Mouse (Mus musculus) ES-CJ7 (cell line): ENCODE measurements around the gene Slc9b2.

ENCODE experiments used
- DNase-seq: peaks from one replicate; pipeline ENCODE4 v3.0.0; 2011; ENCODE audit warnings: low read depth, low spot score

Slc9b2 gene

DNA sequence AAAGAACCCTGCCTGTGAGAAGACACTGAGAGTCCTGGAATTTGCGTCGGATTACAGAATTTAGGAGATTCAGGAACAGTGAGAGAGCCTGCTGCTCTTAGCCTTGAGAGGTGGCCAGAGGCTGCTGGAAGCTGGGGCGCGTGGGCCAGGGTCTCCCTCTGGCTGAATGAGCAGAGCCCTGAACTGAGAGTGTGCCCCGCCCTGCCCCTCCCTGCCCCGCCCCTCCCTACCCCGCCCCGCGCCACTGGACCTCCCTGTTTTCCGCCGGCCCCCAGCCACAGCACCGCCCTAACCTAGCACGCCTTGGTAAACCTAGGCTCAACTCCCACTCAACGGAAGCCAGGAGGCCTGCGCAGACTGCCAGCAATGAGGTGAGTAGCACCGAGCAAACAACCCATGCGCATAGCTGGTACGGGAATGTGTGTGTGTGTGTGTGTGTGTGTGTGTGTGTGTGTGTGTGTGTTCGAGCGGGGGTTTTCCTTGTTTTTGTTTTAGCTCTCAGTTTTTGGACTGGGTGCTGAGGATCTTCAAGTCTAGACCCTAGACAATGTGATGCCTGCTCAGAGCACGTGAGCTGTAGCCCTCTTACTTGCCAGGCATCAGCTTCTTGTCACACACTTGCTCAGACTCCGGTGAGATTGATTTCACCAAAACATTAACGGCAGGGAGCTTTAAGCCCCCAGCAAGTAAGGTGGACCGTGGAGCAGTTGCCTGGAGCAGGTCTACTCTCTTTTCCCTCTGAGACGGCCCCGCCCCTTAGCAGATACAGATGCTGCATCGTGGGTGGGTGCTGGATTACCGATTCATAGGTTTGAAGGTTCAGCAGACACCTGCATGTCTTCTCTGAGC, at the start of gene Slc9b2:
TSS of gene Slc9b2 (plus strand) at position 290 of the 849 bp plus-strand sequence.
- peak; percentile 59 for DNase-seq

DNA sequence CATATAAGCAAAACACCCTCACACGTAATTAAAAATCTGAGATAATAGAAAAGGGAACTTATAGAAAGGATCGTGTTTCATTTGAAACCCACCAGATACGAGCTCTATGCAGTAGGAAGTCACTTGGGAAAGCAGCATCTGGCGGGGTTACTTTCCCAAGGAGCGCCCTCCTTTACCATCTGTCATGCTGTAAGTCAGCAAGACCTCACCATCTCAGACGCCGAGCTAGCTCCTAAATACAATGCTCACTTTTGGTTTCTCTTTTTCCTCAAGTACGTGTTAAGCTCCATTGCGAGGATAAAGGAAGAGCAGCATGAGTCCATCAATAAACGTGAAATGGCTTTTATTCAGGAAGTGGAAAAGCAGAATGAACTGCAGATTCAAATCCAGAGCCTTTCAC, 48.6 kb upstream of the Slc9b2 start:
- no peak for DNase-seq

DNA sequence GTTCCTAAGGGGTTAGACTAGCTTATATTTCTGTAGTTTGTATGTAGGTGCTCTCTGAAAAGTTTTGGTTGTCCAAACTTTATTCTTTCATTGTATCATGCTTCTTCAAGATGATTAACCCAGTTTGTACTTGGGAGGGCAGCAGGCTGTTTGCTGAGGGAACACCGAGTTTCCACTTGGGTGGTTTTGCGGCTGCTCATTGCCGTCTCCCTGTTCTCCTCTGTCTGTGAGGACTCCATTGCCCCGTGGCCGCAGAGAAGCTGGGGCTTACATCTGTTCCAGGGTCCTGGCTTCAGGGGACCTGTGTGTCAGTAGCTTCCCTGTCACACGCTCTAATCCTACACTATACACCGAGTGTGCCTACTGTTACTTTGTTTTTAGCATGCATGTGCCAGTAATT, 47.3 kb upstream of the Slc9b2 start:
- no peak for DNase-seq

DNA sequence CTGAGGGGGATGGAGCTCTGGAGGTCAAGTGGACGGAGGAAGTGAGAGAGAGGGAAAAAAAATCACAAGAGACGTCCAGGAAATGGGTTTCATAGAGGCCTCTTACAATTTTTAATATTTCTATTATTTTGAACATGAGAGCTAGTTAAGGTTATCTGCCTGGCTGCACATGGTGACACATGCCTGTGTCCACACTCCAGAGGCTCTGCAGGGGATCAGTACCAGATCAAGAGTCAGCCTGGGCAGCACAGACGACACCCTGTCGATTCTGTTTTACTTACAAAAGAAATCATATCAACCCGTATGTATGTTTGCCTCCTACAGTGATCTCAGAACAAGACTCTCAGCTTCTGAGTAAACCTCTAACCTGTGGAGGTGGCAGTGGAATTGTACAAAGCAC, 38.9 kb upstream of the Slc9b2 start:
- DNase-seq, result no peak

DNA sequence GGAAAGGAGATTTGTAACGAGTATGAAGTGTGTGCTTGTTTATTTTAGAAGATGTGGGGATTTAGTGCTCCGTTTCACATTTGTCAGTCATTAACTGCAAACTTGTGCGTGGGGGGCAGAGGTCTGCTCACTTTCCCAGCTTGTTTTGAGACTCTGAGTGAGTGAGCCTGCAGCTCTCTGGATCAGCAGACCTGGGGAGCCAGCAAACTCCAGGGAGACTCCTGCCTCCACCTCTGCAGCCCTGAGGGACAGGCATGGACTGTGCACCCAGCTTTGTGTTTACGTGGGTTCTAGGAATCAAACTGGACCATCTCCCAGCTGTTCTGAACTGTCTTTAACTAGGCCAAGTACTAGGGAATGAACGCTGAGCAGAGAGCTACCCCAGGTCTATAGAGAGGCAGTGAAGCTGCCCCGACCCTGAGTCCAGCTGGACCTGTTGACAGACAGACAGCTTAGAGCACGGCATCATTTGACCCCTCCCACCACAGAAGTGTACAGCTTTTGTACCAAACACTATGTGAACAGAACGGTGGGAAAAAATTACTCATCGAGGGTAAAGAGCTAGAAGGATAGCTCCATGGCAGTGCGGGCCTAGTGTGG, 38.0 kb upstream of the Slc9b2 start:
- DNase-seq, result no peak

DNA sequence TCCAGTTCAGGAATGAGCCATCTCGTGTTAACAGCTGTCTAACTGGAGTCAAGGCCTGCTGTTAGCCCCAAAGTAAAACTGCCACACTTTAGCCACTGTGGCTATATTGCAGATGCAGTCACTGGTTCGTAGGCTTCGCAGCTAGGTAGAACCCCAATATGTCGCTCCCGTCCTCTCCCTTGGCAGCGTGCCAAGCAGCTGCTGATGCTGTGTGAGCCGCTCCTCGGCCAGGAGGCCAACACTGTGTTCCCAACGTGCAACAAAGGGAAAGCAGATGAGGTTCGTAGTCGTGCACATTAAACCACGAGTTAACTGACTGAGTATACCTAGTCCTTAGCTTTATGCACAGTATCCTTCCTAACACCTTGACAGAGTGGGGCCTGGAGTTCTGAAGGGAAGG, 34.9 kb upstream of the Slc9b2 start:
- no peak for DNase-seq

DNA sequence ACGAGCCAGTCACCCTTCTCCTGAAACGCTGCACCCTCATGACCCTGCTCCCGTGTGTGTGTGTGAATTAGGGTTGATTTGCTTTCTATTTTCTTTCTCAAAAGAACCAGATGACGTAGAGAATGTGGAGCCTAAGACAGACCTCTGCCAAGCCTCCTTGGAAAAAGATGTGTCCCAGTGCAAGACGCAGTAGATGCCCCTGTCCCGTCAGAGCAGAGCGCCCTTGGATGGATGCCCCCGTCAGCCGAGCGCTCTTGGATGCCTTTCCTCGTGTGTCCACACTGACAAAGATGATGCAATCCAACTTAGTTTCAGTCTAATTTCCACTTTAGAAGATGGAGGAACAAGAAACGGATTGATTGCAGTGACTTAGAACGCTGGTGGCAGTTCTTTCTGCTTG, 34.5 kb upstream of the Slc9b2 start:
- no peak for DNase-seq

DNA sequence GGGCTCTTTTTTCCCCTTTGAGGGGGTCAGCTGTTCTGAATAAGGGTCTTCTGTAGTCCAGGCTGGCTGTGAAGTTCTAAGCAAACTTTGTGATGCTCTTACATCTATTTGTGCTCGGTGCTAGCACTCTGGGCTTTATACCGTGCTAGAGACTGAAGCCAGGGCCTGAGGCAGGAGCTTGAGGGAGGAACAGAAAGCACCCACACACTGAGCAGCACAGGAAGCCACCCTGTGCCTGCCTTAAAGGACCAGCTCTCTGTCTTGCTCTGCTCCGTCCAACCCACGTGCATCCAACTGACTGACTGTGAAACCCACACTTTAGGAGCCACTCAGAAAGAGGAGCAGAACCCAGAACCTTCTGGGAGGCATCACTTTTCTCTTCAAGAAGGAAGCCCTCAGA, 27.3 kb upstream of the Slc9b2 start:
- DNase-seq, result no peak

DNA sequence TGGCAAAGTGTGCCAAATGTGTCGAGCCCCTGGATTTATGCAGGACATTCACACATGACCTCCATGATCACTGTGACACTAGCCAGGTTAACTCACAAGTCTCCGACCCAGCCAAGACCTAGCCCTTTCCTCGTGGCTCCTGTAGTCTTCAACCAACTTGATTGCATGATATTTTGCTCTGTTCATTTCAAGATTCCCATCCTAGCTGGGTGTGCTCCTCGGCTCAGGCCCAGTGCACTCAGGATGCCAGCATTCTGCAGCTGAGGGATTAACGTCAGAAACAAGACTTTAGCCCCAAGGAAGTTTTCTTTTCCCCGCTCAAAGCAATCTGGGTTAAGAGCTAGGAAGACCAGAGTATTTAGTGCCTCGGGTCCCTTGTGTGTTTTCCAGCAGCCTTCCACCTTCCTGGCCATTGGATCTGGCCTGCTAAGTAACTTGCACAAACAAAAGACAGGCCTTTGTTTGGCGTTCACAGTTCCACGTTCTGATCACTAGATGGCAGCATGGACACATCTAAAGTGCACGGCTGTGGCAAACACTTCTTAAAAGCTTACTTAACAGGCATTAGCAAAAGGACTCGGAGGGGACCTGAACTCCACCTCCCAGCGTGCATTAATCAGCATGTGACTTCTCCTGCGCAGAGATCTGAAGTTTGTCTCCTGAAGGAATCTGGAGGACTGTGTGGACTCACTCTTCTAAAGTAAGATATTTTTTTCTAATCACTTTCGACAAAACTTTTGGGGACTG, 26.7 kb upstream of the Slc9b2 start, which contains the start of gene Bdh2:
TSS of gene Bdh2 (plus strand) at position 553 of the 747 bp plus-strand sequence.
- DNase-seq, result peak; percentile 96

DNA sequence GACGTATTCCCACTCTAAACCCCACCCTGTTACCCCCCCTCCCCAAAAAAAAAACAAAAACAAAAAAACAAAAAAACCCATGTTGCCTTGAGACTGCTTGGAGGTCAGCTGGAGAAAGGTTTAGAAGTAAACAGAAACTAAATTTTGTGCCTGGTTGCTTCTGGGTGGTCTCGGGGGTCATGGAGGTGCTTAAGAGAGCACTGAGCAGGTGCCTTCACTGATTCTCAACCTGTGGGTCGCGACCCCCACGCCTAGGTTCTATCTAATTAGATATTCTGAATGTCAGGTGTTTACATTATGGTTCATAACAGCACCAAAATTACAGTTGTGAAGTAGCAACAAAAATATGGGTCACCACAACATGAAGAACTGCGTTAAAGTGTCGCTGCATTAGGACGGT, 25.8 kb upstream of the Slc9b2 start:
- peak; percentile 23 for DNase-seq

DNA sequence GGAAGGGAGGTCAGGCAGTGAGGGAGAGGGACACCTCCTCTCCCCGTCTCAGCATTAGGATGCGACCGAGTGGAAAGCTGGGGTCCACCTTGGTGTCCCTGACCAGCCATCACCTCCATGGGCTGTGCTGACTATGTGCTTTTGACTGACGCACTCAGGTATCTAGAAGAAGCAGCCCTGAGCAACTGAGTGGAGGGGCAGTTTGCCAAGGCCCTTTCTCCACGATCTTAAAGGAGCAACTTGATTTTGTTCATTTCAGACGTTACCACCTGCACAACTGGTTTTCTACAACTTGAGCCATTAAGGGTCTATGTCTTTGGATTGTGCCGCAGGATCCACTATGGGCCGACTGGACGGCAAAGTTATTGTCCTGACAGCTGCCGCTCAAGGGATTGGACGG, 22.2 kb upstream of the Slc9b2 start:
- no peak for DNase-seq

DNA sequence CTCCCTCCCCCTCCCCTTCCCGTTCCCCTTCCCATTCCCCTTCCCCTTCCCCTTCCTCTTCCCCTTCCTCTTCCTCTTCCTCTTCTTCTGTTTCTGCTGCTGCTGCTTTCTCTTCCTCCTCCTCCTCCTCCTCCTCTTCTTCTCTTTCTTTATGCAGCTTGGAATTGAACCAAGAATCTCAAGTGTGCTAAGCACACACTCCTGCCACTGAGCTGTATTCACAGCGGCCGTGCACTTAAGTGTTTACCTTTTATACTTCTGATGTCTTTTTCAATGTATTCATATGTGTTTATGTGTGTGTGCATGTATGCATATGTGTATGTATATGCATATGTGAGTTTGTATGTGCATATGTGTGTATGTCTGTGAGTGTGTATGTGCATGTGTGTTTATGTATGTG, 21.7 kb upstream of the Slc9b2 start:
- no peak for DNase-seq

DNA sequence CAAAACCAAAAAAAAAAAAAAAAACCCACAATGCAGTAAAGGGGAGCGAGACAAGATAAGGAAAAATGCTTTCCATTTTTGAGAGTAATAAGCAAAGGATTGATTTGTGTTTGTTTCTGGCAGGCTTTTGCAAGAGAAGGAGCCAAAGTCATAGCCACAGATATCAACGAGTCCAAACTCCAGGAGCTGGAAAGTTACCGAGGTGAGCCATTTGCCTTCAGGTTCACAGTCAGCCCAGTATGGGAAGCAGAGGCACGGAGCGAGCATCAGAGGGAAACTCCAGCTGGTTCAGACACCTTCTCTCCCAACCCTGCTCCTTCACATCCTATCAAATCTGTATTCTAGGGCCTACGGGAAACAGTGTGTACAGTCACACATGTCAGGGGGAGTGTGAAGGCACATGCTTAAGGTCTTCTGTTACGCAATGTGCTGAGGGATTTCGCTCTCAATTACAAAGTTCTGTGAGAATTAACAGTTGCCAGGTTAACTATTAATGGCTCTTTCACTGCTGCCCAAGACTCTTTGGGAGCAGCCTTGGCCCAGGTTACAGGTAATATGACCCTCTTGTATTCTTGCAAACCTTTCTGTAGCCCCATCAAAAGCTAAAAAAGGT, 19.3 kb upstream of the Slc9b2 start:
- no peak for DNase-seq

DNA sequence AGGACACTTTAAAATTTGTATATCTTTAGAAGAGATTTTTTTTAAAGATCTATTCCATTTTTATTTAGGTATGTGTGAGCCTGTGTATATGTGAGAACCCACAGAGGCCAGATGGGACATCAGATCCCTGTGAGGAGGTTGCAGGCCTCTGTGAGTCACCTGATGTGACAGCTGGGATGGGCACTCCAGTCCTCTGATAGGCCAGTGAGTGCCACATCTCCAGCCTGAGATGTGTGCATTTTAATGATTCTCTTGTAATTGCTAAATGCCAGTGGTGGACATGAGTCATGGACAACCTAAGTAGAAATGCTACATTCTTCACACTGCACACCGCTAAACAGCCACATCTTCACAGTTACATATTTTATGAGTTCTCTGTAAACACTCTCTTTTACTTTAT, 18.4 kb upstream of the Slc9b2 start:
- DNase-seq, result no peak

DNA sequence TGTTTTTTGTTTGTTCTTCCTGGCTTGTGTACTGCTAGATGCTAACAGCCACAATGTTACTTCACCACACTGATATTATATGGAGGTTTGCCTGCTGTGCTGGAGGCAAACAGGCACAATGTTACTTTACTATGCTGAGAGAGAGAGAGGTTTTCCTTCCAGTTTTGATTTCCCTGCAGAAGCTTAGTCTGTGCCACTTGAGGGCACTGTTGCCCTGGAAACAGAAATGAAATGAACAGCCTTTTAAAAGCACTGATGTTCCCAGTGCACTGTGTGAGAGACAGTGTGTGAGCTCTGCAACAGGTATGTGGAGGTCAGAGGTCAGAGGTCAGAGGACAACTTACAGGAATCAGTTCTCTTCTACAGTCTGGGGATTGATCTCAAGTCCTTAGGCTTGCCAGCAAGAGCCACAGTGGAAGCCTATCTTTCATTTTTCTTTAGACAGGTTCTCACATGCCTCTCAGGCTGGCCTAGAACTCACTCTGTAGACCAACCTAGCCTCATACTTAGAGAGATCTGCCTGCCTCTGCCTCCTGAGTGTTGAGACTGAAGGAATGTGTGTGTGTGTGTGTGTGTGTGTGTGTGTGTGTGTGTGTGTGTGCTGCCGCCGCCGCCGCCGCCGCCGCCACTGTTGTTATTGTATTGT, 17.1 kb upstream of the Slc9b2 start:
- peak; percentile 83 for DNase-seq

DNA sequence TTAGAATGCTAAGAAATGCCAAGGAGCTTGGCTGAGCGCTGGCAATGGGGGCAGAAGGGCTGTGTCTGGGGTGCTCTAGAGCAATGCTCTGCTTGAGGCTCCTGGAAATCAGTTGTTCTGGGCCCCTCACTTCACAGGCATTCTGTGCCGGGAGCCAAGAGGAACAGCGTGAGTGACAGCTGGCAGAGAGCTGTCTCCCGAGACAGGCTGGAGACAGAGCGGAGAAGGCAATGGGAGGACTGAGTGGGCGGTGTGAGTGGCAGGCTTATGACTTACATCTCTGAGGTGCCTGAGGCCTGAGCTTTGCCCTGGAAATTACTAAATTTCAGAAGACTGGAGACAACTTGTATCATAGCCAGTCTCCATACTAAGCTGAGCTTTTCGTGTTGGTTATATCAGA, 13.8 kb upstream of the Slc9b2 start:
- no peak for DNase-seq

DNA sequence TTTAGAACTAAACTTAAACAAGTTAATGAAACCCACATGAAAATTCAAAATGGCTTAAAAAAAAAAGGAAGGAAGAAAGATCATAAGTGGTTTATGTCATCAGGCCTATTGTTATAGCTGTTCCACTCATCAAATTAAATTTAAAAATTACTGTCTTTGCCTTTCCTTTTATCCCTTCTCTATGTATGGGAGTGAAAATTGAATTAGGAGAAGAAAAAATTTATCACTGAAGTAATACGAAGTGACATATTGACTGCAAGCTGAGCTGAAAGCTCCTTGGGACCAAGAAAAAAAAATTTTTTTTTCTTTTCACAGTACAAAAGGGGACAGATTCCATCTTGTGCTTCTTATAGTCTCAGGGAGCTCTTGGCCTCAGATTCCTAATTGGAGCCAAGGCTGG, 11.9 kb upstream of the Slc9b2 start:
- DNase-seq, result no peak

DNA sequence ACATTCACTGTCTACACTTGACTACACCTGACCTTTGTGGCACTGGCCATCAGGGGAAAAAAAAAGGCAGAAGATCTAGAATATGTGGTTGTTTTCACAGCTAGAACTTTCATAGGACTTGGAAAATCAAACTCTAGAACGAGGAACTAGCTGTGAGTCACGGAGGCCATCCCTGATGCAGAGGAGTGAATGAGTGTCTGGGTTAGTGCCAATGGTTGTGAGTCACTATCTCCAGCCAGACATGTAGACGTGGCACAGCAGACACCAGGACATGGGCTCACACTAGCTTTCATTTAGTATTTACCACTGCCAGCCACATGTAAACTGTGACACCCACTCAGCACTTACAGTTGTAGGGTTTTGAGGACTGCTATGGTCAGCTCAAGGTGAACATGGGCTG, 8.9 kb upstream of the Slc9b2 start:
- DNase-seq, result no peak

DNA sequence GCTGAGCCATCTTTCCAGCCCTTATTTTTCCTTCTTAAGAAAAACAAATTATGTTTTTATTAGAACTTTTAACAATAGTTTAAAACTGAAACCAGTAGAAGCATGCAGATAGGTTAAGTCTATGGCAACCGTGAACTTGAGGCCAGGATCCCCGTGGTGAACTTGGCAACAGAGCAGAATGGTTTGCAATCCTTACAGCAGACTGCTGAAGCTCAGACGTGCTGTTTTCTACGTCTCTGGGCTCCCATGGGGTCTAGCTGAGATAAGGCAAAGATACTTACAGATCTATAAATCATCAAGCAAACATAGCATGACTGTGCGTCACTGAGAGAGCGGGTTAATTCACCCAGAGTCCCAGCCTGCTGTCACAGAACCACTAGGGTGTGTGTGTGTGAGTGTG, 7.4 kb upstream of the Slc9b2 start:
- DNase-seq, result no peak

DNA sequence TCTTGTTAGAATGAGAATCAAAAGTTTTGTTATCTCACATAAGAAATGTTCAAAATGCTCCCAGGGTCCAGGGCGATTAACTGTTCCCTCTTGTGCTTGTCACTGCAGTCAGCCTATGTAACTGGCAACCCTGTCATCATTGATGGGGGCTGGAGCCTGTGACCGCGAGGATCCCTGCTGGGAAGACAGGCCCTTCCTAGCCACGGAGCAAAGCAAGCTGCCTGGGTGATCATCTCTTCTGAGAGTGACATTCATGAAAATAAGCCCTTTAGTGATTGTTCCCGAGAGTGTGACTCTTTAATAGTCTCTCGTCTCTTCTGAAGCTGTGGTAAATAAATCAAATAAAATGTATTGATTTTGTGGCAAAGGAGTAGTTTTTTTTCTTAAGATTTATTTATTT, 3.4 kb upstream of the Slc9b2 start:
- no peak for DNase-seq

DNA sequence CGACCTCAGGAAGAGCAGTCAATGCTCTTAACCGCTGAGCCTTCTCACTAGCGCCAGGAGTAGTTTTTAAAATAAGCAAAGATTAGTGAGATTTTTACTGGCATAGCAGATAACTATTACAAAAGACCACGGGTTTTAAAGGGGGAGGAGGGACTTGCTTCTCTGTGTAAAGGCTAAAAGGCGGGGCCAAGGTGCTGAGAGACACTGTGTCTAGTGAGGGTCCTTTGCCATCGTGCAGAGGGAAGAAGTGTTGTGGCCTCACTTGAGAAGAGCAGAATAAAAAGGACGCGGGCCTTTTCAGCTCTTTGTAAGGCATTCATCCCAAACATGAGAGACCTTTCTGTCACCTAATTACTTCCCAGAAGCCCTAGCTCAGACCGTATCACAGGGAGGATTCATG, 2.9 kb upstream of the Slc9b2 start:
- no peak for DNase-seq
